Mouse (Mus musculus): ENCODE data around the gene Fbxl15.

DNA sequence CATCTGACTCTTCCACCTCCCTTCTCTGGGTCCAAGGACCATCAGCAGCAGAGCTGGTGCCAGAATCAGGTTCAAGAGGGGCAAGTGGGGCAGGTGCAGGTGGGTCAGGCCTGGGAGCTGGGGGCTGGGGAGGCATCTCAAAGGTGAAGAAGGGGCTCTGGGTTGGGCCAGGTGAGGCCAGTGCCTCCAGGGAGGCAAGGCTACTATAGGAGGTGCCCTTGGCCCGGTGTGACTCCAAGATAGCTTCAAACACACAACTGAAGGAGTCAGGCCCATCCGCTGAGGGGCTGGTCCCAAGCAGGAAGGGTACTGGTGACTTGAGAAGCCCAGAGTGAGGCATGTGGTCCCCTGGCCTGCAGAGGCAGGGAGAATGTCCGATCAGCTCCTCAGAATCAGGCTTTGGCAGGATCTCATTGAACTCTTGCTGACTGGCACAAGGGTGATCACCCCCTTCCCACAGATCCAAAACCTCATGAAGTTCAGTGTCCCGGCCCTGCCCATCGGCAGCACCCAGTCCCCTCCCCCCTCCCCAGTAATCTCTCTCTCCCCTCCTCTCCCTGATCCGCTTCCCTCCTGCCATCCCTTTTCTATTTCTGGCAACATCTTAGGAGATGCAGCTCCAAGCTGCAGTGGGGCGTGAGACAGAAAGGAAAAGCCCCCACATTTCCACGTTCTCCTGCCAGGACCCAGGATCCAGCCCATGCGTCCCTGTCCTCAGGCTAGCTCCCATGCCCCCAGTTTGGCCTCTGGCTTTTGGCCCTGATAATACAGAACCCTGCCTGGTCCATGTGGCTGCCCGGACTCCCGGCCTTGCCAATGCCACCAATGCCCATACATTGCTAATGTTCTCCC lies 5.6 kb upstream of the Fbxl15 start:
- TF ChIP-seq EP300 (IDR thresholded peaks at IDR 0.05) (no peak), CTCF (IDR thresholded peaks at IDR 0.05) (no peak)
